Mouse (Mus musculus) heart, postnatal 14 days (tissue): ENCODE data around the gene Lenep. TPM values are rescaled to one million over a fixed set of nuclear protein-coding genes. Genes with fewer than 3 reads are reported as not detected.

ENCODE experiments used
- DNase-seq, 2 experiments: peaks; one replicate each; pipeline ENCODE4 v3.0.0; 2021 to 2022
- intact Hi-C: fragments of 180-260 bp; cut with DNase I; formaldehyde crosslinking; loops from one replicate; pipeline ENCODE4 v1.15.1; 2025
- total RNA-seq, 2 experiments: library from RNA; stranded (reverse); gene quantifications; 2 replicates each; pipeline ENCODE4 v1.2.3; 2021

Gene Lenep
- total RNA-seq, 2 experiments from 2014 or later: 0.98 TPM; not detected in 1

DNA sequence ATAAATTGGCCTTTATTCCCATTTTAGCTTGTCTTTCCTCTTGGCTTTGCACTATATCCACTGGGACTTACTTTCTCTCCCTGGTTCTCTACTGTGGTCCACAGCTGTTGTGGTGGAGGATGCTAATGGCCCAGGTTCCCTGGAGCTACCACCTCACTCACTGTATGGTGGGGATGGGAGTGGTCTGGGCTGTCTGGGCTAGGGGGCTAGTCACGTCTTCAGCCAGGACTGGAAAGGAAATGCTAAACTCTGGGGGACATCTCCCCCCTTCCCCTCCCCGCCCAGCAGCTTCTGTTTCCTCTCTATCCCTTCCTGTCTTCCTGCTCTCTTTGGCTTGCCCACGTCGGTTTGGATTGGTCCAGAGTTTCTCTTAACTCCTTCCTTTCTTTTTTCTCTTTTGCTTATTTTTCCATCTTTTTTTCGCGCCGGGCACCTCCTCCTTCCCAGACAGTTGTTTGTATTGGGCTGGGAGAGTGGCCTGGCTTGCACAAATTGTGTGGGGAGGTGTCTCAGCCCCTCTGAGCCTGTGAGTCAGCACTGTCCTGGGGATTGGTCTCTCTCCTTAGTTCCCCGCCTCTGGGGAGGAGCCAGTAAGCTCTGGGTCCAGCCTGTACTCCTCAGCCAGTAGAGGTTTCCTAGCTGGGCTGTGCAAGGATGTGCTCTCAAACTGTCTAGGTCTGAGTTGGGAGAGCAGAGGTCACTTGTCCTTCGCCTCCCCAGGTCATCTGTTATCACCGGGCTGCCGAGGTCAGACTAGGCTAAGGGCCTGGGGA lies 18.6 kb upstream of the Lenep start:
- intact Hi-C loops: no loop called here
- DNase-seq: peak; percentile 84

DNA sequence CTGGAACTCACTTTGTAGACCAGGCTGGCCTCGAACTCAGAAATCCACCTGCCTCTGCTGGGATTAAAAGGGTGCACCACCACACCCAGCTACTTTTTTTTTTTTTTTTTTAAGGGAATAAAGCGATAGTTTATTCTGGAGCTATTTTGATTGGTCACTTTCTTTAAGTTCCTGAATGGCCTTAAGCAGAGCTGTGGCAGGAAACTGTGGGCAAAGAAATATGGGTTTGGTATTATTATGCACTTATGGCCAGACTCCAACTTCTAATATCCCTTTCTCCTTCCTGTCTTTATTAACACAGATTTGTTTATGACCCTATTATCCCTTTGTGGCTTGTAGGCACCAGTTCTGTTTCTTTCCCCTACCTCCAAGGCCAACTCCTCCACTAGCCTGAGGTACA lies 17.8 kb upstream of the Lenep start:
- intact Hi-C loops: no loop called here
- DNase-seq: no peak

- DNase-seq: no peak
- intact Hi-C loops: no loop called here
These were observed 17.4 kb upstream of the Lenep start for GRCm38 (mm10) chr3:89419981-89420380.

DNA sequence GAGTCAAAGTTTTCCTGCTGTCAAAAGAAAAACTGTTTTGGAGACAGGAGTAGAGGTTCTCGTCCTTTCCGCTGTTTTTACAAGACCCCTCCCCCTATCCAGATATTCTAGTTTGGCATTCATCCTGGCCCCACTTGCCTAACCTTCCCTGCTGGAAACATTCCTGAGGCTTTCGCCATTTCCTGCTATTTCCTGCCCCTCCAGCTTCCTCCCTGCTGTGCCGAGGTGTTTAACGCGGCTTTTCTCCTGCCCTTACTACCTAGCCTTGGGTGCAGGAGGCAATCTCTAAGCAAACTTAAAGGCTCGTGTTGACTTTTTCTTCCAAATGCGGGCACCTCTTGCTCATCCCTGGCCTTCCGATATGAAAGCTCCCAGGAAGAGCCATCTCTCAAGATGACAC lies 17.0 kb upstream of the Lenep start:
- DNase-seq: peak; percentile 61 to 67
- intact Hi-C loops: no loop called here

DNA sequence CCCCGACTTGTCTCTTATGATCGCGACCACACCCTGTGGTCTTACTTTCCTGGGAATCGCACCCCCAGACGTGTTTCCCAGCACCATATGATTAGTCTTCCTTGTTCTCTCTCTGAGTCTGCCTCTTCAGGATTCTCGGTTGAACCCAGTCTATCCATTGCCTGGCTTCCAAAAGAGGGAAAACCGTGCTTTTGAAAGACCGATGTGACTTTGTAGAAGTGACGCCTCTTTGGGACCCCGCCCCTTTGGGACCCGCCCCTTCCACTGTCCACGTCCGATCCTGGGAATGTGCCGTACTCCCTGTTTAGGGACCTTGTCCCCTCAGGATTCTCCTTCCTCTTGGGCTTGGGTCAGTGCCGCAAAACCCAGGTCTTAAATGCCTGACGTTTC lies 16.3 kb upstream of the Lenep start:
- intact Hi-C loops: no loop called here

DNA sequence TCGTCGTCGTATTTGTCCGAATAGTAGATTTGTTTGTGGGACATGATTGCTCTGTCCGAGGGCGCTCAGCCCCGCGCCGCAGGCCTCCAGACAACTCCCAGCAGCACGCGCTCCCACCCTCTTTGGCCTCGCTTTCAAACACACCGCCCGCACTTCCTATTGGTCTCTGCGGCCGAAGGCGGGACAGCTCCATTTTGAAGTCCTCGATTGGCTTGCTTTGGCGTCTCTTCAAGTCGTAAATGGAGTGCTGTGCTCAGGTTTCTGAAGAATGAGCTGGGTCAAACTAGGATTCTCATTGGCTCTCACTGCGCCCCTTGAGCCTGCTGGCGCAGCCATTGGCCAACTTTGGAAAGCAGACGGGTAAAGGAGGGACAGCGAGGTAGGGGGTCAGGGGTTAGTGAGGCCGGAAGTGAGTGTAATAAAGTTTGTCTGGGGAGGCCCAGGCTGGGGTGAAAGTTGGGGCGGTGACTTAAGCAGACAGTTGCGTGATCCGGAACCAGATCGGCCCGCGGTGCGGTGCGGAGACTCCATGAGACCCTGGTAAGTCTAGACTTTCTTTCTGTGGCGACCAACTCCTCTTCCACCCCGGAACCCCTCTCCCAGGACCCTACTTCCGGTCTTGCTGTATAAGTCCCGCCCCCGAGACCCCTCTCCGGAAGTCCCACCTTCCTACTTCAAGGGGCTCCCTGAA lies 15.7 kb upstream of the Lenep start, which contains the start of the genes Cks1b and Shc1:
TSS of gene Cks1b (minus strand) at position 214 of the 691 bp plus-strand sequence.
TSS of gene Shc1 (plus strand) at position 274 of the 691 bp plus-strand sequence.
- intact Hi-C loops: no loop called here
- DNase-seq: peak; percentile 90 to 92

More for the DNA sequence above, 16.3 kb upstream of the Lenep start:
- peak; percentile 82 to 83 for DNase-seq

DNA sequence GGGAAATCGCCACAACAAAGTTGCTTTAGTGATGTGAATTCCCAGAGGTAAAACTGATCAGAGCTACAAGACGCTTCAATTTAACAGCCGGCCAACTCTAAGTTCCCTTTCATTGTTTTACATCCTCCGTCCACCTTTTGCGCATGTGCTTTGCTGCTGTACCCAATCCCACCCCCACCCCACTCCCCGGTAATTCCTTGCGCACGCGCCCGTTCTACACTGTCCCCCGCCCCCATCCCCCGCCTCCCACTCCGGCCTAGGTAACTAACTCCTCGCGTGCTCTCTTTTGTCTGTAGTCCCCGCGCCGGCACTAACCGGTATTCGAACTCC lies 15.2 kb upstream of the Lenep start:
- intact Hi-C loops: no loop called here
- no peak for DNase-seq

DNA sequence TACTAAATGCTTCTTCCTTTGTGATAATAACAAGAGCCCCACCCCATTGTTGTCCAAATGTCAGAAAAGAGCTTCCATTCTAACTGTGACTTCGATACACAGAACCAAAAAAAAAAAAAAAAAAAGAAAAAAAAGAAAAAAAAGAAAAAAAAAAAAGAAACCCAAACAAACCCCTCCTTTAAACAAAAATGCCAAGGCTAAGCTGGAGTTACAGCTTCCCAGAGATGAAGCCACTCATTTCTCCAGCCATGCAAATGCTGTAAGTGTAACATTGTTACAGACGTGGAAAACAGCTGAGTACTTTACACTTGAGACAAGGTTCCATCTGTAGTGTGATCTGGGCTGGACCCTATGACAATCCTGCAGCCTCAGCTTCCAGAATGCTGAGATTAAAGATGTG lies 14.5 kb upstream of the Lenep start:
- DNase-seq: no peak
- intact Hi-C loops: no loop called here

DNA sequence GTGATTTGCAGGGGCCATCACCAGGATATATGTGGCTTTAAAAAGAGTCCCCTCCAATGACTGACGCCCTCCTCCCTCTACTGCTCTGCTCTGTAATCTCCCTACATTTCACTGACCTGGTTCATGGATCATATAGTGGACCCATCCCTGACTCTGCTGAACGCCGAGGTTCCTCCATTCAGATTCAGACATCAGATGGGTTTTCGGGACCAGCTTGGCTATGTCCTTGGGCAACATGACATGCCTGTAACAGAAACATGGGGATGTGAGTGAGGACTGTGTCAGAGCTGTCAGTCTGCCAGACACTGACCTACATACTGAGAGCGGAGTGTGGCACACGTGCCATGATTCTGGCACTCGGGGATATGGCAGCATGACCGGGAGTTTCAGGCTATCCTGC lies 13.6 kb upstream of the Lenep start:
- DNase-seq: no peak
- intact Hi-C loops: no loop called here

GRCm38 (mm10) chr3:89411490-89412393 lies 9.1 kb upstream of the Lenep start, which contains the start of gene Flad1:
Flad1 (minus strand) TSS chr3:89411870.
- intact Hi-C loops: loop anchor here (2.0 kb wide), 1 partner anchor 15 kb away; no protein-coding TSS in a partner anchor
- DNase-seq: peak; percentile 97 to 99

DNA sequence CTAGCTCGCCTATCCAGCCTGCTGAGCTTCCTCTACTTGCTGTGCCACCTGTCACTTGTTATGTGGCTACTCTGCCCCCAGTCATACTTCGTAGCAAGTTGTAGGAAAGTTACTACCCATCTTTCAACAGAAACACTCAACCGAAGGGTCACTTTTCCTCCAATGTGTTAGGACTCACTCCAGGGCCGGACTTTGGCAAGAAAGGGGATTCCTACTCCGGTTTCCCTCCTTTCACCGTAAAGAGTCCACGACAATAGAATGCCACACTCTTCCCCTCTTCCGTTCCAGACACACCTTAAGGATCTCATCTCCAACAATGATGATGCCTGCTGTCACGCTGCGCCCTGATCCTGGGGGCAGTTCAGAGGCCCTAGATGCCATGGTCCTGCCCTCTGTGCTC lies 8.3 kb upstream of the Lenep start:
- intact Hi-C loops: loop anchor here (2.0 kb wide), 1 partner anchor 14 kb away; no protein-coding TSS in a partner anchor
- DNase-seq: no peak

GRCm38 (mm10) chr3:89409701-89410100 lies 7.1 kb upstream of the Lenep start:
- intact Hi-C loops: loop anchor here (2.0 kb wide), 1 partner anchor 13 kb away; no protein-coding TSS in a partner anchor
- DNase-seq: no peak

DNA sequence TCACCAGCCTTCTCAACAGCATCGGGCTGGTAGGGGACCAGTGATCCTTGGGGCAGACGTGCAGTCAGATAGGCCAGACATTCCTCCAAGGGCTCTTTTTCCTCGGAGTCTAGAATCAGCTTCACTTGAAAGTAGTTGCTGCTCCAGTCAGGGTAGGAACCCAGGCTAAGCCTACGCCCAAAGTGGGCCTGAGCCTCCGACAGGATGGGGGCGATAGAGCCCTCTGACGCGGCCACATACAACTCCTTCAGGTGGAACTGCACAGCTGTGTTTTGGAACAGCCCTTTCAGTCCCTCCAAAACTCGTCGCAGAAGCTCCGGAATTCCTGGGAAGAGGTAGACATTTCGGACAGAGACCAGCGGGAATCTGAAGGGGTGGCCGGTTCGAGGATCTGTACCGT lies 5.9 kb upstream of the Lenep start:
- intact Hi-C loops: no loop called here
- no peak for DNase-seq

DNA sequence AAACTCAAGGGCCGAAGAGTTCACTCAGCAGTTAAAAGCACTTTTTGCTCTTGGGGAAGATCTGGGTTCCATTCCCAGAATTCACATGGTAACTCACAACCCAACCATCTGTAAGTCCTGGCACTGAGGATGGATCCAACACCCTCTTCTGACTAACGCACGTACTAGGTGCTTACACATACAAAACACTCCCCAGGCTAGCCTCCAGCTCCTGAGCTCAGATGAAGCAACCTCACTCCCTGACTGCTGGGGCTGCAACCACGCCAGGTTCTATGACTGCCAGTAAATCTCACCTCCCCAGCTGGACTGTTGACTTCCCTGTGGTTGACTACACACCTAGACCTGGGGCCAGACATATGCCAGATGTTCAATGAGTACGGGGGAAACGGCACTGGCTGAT lies 4.3 kb upstream of the Lenep start:
- intact Hi-C loops: no loop called here
- no peak for DNase-seq

DNA sequence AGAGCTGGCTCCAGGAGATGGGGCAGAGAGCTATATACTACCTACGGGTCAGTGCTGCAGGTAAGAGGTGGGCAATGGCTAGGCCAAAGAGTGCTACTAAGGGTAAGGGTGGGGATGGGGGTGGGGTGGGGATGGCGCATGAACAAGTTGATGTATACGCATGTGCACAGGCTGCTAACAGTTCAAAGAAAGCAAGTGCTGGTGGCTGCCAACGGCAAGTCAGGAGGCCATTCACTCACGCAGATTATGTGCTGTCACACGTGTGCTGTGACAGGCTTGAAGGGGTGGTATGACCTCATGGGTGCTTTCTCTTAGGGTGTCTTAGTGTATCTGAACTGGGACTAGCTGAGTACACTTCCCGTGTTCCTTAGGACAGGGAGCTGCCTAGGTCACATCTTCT lies 1.3 kb downstream of the Lenep start:
- intact Hi-C loops: no loop called here

GRCm38 (mm10) chr3:89396654-89397005 lies 6.0 kb downstream of the Lenep start:
- intact Hi-C loops: loop anchor here (2.0 to 5.0 kb wide), 3 partner anchors 14 to 91 kb away; partner anchors contain the start of gene Flad1
- DNase-seq: no peak

More for the DNA sequence above, 1.3 kb downstream of the Lenep start:
- DNase-seq: no peak

- peak; percentile 70 to 79 for DNase-seq
- intact Hi-C loops: loop anchor here (2.0 to 5.0 kb wide), 3 partner anchors 15 to 91 kb away; partner anchors contain the start of gene Flad1
These were observed 6.6 kb downstream of the Lenep start for GRCm38 (mm10) chr3:89395806-89396653.

DNA sequence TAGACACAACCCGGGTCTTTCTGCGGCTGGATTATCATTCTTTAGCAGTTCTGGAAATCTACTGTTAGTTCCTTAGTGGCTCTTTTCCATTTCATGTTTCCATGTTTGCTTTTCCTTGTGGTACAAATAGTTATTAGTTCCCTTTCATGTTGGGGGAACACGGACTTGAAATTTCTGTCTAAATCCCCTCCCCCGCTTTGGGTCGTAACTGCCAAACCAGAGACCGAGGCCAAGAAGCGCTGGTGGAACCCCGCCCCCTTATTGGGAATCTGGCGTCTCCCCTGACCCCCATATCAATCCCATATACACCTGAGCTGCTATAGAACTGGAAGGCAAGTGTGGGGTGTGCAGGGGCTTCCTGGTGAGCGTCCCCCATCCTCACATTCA lies 7.2 kb downstream of the Lenep start:
- DNase-seq: no peak
- intact Hi-C loops: loop anchor here (5.0 kb wide), 1 partner anchor 92 kb away; no protein-coding TSS in a partner anchor

GRCm38 (mm10) chr3:89394894-89395256 lies 7.7 kb downstream of the Lenep start:
- peak; percentile 80 to 83 for DNase-seq
- intact Hi-C loops: loop anchor here (5.0 kb wide), 1 partner anchor 92 kb away; no protein-coding TSS in a partner anchor
